Mouse (Mus musculus) cerebellum, postnatal 14 days (tissue): ENCODE data around the gene Tomm6.

Experiments
- DNase-seq, 2 experiments: peaks; one replicate each; pipeline ENCODE4 v3.0.0; 2021; ENCODE audit warnings: mixed read lengths in 2 of 2

Tomm6 gene

GRCm38 (mm10) chr17:47648966-47649365 lies 39.2 kb downstream of the Tomm6 start:
- DNase-seq, result no peak

GRCm38 (mm10) chr17:47646683-47647082 lies 41.5 kb downstream of the Tomm6 start:
- DNase-seq, result peak; percentile 41 to 81

- no peak for DNase-seq
Measured at GRCm38 (mm10) chr17:47642992-47643391, 45.2 kb downstream of the Tomm6 start.
